Mouse (Mus musculus) lung, embryonic 15.5 days (tissue): ENCODE data around the gene Alg9. TPM values are rescaled to one million over a fixed set of nuclear protein-coding genes. Genes with fewer than 3 reads are reported as not detected.

Experiments used
- ATAC-seq: fragments of 200-750 bp; cut with Nextera tagmentation; 2 replicates; pipeline ENCODE4 v1.8.0; 2017; ENCODE audit warnings: moderate number of reproducible peaks, borderline replicate concordance; ENCODE audit not compliant: low FRiP score, low TSS enrichment; ENCODE audit errors: extremely low read depth
- H3K27ac ChIP-seq: fragments of 300-500 bp; sonication (generic); 2 replicates; pipeline ENCODE4 v1.5.1; 2015; ENCODE audit warnings: moderate library complexity, mild to moderate bottlenecking, inconsistent platforms
- H3K27me3 ChIP-seq: fragments of 300-500 bp; sonication (generic); 2 replicates; pipeline ENCODE4 v1.6.1; 2015; ENCODE audit warnings: inconsistent platforms
- H3K36me3 ChIP-seq: fragments of 300-500 bp; sonication (generic); 2 replicates; pipeline ENCODE4 v1.6.1; 2015; ENCODE audit warnings: inconsistent platforms
- H3K4me1 ChIP-seq: fragments of 300-500 bp; sonication (generic); 2 replicates; pipeline ENCODE4 v1.6.1; 2015; ENCODE audit warnings: inconsistent platforms
- H3K4me2 ChIP-seq: fragments of 300-500 bp; sonication (generic); 2 replicates; pipeline ENCODE4 v1.6.1; 2015; ENCODE audit warnings: inconsistent platforms, mild to moderate bottlenecking, moderate library complexity
- H3K4me3 ChIP-seq: fragments of 300-500 bp; sonication (generic); 2 replicates; pipeline ENCODE4 v1.5.1; 2015; ENCODE audit warnings: mild to moderate bottlenecking, inconsistent platforms
- H3K9ac ChIP-seq: fragments of 300-500 bp; sonication (generic); 2 replicates; pipeline ENCODE4 v1.6.1; 2015; ENCODE audit warnings: inconsistent platforms
- H3K9me3 ChIP-seq: fragments of 300-500 bp; sonication (generic); 2 replicates; pipeline ENCODE4 v1.6.1; 2016; ENCODE audit warnings: inconsistent platforms
- WGBS: fragments of 180-500 bp; shearing (Covaris S2); methylation state at CpG from one replicate; pipeline ENCODE4 v1.1.7; 2015; 5-methylcytosine and 5-hydroxymethylcytosine counted together
- polyA plus RNA-seq: library from polyadenylated mRNA; unstranded; fragments of >200 nt; fragmentation: Nextera tagmentation; extraction: Ambion mirVana; gene quantifications from 2 replicates; pipeline ENCODE4 v1.2.1, GENCODE M21; 2015

The Alg9 gene
- polyA plus RNA-seq = 38.9 and 39.5 TPM in 2 replicates

DNA sequence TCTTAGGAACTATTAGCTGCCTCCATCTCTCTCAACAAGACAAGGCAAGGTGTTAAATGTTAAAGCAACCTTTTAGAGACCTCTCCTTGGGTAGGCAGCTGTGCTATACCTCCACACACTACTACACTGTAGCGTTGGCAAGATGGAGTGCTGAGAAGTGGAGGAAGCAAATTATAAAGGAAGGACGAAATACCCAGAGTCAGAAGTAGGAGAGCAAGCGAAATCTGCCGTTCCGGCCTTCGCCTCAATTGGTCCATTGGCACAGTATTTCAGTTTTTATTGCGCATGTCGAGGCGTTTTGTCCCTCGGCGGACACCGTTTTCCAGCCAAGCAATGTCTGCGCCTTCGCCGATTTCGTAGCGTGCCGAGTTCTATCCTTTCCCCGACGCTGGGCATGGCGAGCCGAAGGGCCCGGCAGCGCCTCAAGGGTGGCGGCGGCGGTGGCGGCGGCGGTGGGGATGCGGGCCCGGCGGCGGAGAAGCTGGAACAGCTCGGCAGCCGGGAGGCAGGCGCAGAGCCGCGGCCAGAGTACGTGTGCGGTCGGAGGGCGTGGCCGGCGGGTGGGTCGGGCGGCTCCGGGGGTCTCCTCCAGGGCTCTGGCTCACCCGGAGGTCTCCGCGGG lies at the start of gene Alg9, which contains the start of gene 1110032A03Rik:
Alg9 (plus strand) TSS at position 29 of the 622 bp plus-strand sequence.
1110032A03Rik (minus strand) TSS at position 530 of the 622 bp plus-strand sequence.
- peak within 1 kb of the TSS; percentile 80 for H3K27ac ChIP-seq
- H3K4me3 ChIP-seq = peak within 1 kb of the TSS; percentile 89
- no peaks in the 10 kb centered on the region for H3K27me3 ChIP-seq
- H3K9me3 ChIP-seq = no peaks in the 10 kb centered on the region
- H3K4me2 ChIP-seq = peak within 1 kb of the TSS; percentile 77
- H3K9ac ChIP-seq = peak within 1 kb of the TSS; percentile 89
- ATAC-seq = peak; percentile 83
- H3K4me1 ChIP-seq = peaks cover 19% of the 10 kb centered on the region
- WGBS = under 1% methylated on average over 47 of the region's 51 CpGs
- peaks cover 25% of the 10 kb centered on the region for H3K36me3 ChIP-seq

DNA sequence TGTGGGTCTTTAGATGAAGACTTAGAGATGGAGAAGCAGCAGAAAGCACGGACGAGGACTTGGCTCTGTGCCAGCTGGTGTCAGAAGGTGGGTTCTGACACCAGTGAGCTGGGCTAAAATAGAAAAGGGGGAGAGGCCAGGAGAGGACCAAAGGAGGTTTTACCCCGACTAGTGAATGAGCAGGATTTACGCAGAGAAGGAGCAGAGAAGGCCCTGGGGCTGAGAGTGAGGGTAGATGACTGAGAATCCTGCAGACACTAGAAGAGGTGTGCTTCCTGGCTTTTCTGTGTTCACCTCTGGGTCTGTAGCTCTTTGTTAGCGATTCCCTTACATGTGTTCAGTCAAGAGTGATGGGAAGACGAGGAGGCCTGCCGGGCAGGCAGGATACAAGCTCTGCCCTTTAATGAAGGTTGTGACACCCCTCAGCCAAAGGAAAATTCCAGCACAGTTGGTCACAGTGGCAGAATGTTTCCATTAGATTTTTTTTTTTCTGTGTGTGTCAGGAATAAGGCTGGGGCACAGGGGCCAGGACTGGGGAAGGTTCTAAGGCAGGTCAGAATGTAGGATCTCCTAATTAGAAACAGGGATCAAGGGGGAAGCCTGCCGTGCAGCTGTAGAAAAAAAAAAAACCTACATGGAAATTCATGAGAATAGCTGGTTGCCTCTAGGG lies 48.8 kb upstream of the Alg9 start:
- WGBS = 49% methylated on average over 8 of the region's 8 CpGs
- peaks cover 56% of the 10 kb centered on the region for H3K4me1 ChIP-seq
- H3K9ac ChIP-seq = no peak overlapping the region
- H3K4me2 ChIP-seq = no peak overlapping the region; the same call in 1 of the 2 replicates
- H3K9me3 ChIP-seq = no peaks in the 10 kb centered on the region
- H3K4me3 ChIP-seq = no peak overlapping the region
- no peaks in the 10 kb centered on the region for H3K27me3 ChIP-seq
- H3K36me3 ChIP-seq = no peaks in the 10 kb centered on the region
- no peak overlapping the region for H3K27ac ChIP-seq
- no peak for ATAC-seq

DNA sequence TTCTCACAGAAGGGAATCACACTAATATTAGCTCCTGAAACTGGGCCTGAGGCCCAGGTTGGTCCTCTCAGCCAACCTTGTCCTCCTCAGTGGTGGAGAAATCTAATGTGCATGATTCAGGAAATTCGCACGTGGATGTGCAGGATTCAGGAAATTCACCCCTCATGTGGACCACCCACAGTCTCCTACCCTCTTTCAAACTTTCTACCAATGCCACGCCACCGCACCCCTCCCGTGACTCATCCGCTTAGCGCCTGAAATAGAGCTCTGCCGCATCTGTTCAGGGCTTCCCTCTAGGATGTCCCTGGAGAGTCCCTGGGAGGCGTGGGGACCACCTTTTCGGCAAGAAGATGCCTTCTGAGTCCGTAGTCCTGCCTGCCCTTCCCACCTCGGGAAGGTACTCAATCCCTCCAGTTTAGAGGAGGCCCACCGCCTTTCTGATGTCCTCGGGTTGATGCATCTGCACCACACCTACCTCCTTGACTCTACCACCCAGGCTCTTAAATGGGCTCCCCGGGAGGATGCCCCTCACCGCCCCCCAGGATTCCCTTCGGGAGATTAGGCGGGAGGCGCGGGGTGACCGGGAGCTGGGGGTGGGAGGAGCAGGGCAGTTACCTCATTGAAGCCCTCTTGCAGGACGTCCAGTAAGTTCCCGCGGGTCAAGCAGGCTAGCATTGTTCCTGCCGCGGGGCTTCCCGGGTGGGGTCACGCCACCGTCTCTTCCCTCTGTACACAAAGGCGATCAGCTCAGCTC lies 47.5 kb upstream of the Alg9 start:
- WGBS = 5% methylated on average over 29 of the region's 30 CpGs
- no peak overlapping the region for H3K27ac ChIP-seq
- peak overlapping the region; percentile 66 for H3K4me3 ChIP-seq
- H3K4me1 ChIP-seq = peaks cover 44% of the 10 kb centered on the region
- H3K9ac ChIP-seq = peak overlapping the region; percentile 61
- no peaks in the 10 kb centered on the region for H3K27me3 ChIP-seq
- ATAC-seq = peak; percentile 15
- H3K36me3 ChIP-seq = no peaks in the 10 kb centered on the region
- no peaks in the 10 kb centered on the region for H3K9me3 ChIP-seq
- H3K4me2 ChIP-seq = peak overlapping the region; percentile 91

DNA sequence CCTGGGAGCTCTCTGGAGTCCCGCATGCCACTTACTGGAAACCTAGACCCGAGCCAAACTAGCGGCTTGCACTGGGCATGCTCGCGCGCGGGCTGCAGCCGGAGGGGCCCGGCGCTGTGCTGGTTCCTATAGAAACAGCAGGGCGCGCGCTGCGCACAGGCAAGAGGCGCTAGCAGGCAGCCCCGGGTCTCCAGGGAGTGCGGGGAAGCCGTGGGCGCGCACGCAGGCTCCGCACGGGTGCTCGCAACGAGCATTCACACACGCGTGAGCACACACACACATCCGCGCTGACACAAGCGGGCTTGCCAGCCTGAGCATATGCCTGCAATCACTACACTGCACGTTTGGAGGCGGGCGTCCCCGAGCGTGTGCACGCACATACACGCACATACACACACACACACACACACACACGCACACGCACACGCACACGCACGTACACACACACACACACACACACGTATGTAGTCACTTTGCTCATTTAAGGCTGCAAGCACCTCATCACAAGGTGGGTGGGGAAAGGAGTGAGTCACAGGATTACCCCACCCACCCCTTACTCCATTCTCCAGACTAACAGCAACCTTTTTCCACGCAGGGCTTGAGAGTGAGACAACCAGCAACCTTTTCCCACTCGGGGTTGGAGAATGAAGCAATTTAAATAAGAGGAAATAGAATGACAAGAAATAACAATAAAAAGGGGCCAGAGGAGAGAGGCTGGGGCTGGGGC lies 46.7 kb upstream of the Alg9 start:
- Histone ChIP-seq H3K27ac (no peak overlapping the region), H3K4me3 (peak overlapping the region; percentile 66), H3K4me1 (peaks cover 38% of the 10 kb centered on the region)

DNA sequence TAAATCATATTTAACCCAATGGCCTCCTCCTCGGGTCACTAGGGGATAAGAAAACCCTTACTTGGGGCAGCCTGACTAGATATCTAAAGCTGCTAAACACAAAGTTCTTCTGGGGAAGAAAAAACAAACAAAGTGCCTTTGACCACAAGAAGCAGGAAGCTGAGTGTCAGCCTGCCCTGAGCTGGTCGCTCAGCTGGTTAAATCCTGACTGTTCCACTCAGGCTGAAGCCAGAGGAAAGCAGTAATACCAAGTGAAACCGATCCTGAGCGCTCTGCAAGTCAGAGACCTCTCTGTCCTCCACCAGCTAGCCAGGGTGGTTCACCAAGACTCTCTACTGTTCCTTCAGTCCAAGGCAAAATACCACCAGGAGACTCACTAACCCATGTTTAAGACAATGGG lies 45.2 kb upstream of the Alg9 start:
- no peak overlapping the region for H3K27ac ChIP-seq

More for the DNA sequence above, 46.7 kb upstream of the Alg9 start:
- peak overlapping the region; percentile 61 for H3K9ac ChIP-seq
- H3K9me3 ChIP-seq = no peaks in the 10 kb centered on the region
- peak; percentile 88 for ATAC-seq
- H3K27me3 ChIP-seq = no peaks in the 10 kb centered on the region
- H3K36me3 ChIP-seq = no peaks in the 10 kb centered on the region
- WGBS = 0% methylated on average over 41 of the region's 45 CpGs
- H3K4me2 ChIP-seq = peak overlapping the region; percentile 91

DNA sequence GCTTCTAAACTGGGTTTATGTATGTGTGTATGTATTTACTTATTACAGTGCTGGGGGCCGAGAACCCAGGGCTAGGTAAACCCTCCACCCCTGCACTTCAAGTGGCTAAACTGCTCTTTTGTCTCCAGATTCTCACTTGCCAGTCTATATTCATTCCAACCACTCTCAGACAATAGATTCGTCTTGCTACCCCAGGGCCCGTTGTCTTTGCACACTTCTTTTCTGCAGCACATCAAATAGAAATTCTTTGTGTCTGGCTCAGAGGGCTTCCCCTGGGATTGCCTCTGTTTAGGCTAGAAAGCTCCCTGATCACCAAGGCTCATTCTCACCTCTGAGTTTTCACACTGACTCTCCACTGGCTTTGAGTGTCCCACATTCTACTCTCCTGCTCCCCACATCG lies 42.3 kb upstream of the Alg9 start:
- H3K27ac ChIP-seq = no peak overlapping the region
- H3K9me3 ChIP-seq = no peaks in the 10 kb centered on the region
- ATAC-seq = no peak
- WGBS = 16% methylated on average over 4 of the region's 4 CpGs
- no peak overlapping the region for H3K4me3 ChIP-seq
- H3K36me3 ChIP-seq = no peaks in the 10 kb centered on the region
- H3K4me2 ChIP-seq = no peak overlapping the region
- no peak overlapping the region for H3K9ac ChIP-seq
- no peaks in the 10 kb centered on the region for H3K27me3 ChIP-seq
- H3K4me1 ChIP-seq = peaks cover 8% of the 10 kb centered on the region; the same call in 1 of the 2 replicates

More for the DNA sequence above, 45.2 kb upstream of the Alg9 start:
- Histone ChIP-seq H3K27me3 (no peaks in the 10 kb centered on the region), H3K9ac (no peak overlapping the region), H3K36me3 (no peaks in the 10 kb centered on the region), H3K4me1 (peaks cover 24% of the 10 kb centered on the region; the same call in 1 of the 2 replicates), H3K4me3 (no peak overlapping the region), H3K9me3 (no peaks in the 10 kb centered on the region), H3K4me2 (no peak overlapping the region)
- ATAC-seq = no peak
- WGBS = 26% methylated on average over 4 of the region's 4 CpGs

DNA sequence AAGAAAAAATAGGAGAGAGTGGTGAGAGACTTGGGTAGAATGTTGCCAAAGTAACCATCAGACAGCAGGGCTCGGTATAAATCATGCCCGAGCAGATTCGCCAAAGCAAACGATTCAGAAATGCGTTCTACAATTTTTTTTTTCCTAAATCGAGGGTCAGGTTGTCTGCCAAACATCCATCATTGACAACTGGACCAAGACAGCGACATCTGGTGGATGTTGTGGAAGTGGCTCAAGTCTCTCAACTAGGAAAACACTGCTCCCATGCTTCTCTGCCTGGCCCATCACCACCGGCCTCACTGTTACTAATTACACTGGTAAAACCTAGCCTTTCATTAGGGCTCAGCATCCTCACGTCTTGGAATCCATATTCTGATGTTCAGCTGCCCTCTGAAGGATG lies 39.8 kb upstream of the Alg9 start:
- no peak overlapping the region for H3K4me3 ChIP-seq
- H3K27ac ChIP-seq = no peak overlapping the region
- H3K4me1 ChIP-seq = peaks cover 9% of the 10 kb centered on the region
- ATAC-seq = no peak
- no peak overlapping the region for H3K9ac ChIP-seq
- H3K4me2 ChIP-seq = no peak overlapping the region
- no peaks in the 10 kb centered on the region for H3K9me3 ChIP-seq
- WGBS = 2% methylated on average over 9 of the region's 9 CpGs
- no peaks in the 10 kb centered on the region for H3K27me3 ChIP-seq
- no peaks in the 10 kb centered on the region for H3K36me3 ChIP-seq

DNA sequence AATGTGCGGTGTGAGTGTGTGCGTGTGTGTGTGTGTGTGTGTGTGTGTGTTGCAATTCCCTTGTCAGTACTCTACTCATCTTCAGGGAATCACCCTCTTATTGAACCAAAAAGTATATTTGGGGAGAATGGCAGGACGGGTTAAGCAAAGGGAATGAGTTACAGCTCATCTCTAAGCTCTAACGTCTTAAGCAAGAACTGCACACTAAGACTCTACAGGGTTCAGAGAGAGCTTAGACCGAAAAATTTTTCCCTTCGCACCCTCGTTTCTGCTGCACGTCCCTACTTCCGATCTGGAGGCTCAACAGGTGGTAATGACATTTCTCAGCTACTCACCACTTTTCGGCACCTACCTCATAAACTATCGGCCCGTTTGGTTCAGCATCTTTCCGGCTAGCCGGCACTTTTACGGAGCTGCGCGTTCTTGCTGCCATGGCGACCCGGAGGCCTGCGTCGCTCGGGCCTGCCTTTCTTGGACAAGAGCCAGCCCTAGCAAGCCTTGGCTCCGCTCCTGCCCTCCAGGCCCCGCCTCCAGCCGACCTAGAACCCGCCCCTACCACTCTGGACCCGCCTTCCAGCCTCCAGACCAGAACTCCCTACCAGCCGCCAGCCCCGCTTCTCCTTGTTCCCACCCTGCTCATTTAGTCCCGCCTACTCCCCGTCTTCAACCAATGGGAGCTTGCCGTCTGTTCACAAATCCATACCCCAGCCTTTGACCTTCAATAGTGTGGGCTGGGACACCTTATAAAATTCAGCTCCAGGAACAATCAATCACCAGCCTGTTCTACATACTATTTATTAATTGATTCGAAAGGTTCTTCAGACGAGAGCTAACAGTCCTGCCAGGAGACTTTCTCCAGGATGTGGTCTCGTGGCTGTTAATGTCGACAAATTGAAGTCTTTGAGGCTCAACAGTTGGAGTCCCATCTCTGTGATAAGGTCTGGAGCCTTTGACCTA lies 35.6 kb upstream of the Alg9 start, which contains the start of gene Dixdc1:
Dixdc1 (minus strand) TSS at position 604 of the 957 bp plus-strand sequence.
- peaks cover 9% of the 10 kb centered on the region for H3K4me1 ChIP-seq
- H3K9ac ChIP-seq = no peak within 1 kb of the TSS
- ATAC-seq = peak; percentile 97
- no peaks in the 10 kb centered on the region for H3K36me3 ChIP-seq
- H3K9me3 ChIP-seq = no peaks in the 10 kb centered on the region
- H3K27me3 ChIP-seq = no peaks in the 10 kb centered on the region
- H3K4me3 ChIP-seq = peak within 1 kb of the TSS; percentile 35
- 12% methylated on average over 36 of the region's 36 CpGs for WGBS
- H3K27ac ChIP-seq = no peak within 1 kb of the TSS
- peak within 1 kb of the TSS; percentile 59 for H3K4me2 ChIP-seq

DNA sequence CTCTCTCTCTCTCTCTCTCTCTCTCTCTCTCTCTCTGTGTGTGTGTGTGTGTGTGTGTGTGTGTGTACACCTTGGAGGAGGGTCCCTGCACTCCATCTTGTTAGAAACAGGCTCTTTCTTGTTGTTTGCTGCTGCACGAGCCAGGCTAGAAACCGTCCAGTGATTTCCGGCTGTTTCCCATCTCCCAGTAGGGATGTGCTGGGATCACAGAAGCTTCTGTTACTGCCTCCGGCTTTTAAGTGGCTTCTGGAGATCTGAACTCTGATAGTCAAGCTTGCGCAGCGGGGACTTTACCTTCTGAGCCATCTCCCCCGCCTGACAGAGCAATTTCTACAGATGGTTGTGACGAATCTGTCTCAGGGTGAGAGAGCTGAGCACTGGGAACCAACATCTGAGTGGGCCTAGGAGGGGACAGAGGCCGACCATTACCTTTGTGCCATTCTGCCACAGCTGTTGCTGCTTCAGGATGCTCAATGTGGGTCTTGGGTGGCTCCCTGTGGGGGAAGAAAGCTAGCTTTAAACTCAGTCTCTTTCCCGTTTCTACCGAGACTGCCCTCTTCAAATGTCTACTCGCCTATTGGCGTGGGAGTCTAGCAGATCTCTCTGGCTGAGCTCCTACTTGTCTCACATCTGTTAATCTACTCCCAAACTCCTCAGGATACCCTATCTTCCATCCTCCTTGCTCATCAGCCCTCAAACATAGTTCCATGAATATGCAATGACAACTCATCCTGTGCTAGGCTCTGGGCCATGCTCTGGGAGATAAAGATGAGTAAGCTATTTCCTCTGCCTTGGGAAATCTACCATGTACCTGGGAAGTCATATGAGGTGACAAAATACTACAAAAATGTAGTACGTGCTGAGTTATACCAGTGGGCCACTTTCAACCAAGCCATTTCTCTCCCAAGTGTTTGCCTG lies 33.7 kb upstream of the Alg9 start:
- Histone ChIP-seq H3K4me3 (no peak overlapping the region), H3K4me2 (no peak overlapping the region), H3K9me3 (no peaks in the 10 kb centered on the region), H3K9ac (no peak overlapping the region), H3K4me1 (peaks cover 9% of the 10 kb centered on the region), H3K36me3 (no peaks in the 10 kb centered on the region), H3K27me3 (no peaks in the 10 kb centered on the region), H3K27ac (no peak overlapping the region)
- 80% methylated on average over 14 of the region's 14 CpGs for WGBS
- ATAC-seq = no peak

DNA sequence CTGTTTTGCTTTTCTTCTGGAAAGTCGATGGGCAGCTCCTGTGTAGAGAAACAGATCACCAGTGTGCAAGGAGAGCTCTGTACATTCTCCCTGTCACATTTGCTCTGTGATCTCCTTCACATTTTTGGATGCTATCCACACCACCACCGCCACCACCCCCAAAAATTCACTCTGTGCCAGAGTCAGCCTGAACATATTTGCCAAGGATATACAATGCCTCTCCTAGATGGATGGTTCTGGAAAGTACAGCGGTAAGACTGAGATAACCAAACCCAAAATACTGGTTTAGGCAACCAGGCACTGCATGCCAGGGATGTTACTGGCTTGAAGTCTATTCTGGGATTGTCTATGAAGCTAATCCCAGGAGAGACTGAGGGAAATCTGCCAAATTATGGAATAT lies 32.6 kb upstream of the Alg9 start:
- Histone ChIP-seq H3K9me3 (no peaks in the 10 kb centered on the region), H3K4me3 (no peak overlapping the region), H3K36me3 (no peaks in the 10 kb centered on the region), H3K4me1 (peaks cover 15% of the 10 kb centered on the region), H3K4me2 (no peak overlapping the region), H3K9ac (no peak overlapping the region), H3K27me3 (no peaks in the 10 kb centered on the region), H3K27ac (no peak overlapping the region)
- 70% methylated on average over 3 of the region's 3 CpGs for WGBS
- no peak for ATAC-seq
